Mouse (Mus musculus) adrenal gland, postnatal 14 days (tissue): ENCODE measurements around the gene Nmu. TPM values are rescaled to one million over a fixed set of nuclear protein-coding genes. Genes with fewer than 3 reads are reported as not detected.

Experiments
- DNase-seq: peaks from one replicate; pipeline ENCODE4 v3.0.0; 2021; ENCODE audit warnings: mixed read lengths
- total RNA-seq: library from RNA; stranded (reverse); gene quantifications from 2 replicates; pipeline ENCODE4 v1.2.3, GENCODE M21; 2021

Nmu gene
- total RNA-seq, 1 experiment from 2014 or later: not detected

DNA sequence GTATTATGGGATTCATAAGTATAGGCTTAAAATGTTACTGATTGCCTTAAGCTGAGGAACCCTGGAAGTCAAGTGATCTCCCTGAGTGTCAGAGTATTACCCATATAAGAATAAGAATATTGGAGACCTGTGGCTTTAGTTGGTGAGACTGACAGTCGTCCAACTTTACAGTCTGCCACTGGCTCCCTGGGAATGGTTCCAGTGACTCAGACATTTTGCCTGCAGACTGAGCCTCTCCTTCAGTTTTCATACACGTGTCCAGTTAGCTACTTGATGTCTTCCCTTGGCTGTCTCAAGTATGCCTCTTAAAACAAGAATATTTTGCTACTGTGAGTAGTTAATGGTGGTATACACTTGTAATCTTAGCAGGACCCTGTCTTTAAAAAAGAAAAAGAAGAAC lies 55.4 kb downstream of the Nmu start:
- DNase-seq: no peak

DNA sequence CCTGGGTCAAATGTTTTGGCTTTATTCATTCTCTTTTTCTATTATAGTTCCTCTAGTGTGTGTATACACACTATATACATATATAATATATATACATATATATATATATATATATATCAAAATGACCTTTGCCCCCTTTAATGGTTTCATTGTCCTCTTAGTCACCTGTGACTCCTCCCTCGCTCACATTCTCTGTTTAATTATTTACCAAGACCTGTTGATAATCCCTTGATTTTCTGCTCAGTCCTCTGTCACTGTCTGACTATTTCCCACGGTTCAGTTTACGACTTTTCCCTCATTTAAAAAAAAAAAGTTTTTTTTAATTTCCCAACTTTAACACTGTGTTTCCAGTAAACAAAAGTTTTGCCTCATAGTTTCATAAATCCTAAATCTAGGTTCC lies 57.3 kb downstream of the Nmu start:
- no peak for DNase-seq

DNA sequence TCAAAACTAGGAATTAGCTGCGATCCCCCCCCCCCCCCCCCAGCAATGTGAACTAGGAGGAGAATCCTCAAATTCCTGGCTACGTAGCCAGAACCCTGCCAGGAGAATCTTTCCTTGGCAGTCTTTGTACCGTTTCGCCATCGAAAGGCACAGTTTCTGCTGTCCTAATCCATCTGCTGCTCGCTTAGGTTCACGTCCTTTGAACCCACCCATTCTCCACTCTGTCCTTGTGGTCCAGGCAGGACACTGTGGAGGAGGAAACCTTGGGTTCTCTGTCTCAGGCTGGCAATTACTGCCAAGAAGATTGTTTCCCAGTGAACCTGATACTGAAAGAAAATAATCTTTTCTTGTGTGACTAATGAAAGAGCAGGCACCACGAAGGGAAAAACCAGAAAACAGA lies 58.0 kb downstream of the Nmu start:
- DNase-seq: peak; percentile 61

DNA sequence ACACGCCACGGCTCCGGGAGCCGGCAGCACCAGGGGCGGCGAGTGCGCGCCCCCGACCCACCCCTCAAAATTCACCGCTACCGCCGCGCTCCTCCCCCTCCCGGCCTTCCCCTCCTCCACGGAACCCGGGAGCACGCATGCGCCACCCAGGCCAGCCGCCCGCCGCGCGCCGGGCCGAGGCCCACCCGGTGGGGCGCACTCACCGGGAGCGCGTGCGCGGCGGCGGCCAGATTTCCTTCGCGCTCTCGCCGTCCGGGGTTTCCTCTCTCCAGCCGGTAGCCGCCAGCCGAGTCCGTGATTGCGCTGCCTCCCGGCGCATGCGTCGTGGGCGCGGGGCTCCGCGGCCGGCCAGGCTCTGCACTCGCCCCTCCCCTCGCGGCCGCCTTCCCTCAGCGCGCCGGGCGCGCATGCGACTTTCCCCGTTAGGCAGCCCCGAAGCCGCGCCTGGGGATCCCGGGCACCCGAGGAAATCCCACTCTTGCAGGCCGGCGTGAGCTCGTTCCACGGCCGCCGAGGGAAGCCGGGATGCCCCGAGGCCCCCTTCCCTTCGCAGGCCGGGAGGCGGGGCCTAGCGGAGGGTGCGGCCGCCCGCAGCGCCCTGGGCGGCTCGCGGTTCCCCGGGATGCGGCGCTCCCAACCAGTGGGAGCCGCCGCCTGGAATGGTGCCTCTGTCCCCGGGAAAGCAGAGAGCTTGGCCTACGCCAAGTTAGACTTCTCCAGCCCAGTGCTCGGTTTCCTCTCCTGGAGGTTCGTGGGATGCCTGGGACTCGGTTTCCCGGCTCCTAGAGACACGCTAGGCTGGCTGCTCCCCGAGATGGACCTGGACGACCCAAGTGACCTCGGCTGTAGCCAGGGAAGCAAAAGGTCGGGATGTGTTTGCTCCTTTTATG lies 58.9 kb downstream of the Nmu start, which contains the start of gene Clock:
TSS of gene Clock (minus strand) at position 341 of the 890 bp plus-strand sequence.
- DNase-seq: peak; percentile 94

DNA sequence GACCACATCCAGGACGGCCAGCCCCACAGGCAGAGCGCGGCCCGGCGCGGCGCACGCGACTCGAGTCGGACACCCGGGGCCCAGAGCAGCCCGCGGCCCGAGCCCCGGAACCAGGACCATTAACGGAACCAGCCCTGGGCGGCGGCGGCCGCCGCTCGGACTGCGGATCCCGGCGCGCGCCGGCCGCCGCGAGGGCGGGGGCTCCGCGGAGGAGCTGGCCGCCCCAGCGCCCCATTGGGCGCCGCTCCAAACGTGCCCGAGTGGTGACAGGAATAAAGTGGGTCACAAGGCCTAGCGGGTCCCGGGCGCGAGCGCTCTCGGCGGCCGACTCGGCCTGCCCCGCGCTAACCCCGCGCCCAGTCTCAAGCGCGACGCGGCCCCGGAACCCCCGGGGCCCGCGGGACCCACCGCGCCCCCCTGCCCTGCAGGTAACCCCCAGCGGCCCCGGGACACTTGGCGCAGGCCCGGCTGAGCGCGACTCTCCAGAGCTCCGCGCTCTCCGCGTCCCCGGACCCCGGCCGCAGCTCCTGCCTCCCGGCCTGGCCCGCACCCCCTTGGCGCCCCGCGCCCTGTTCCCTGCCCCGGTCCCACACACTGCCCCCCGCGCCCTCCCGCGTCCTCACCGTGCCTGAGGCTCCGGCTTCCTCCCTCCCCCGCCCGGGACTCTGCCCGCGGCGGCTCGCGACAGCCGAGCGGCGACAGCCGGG lies 59.7 kb downstream of the Nmu start:
- DNase-seq: peak; percentile 95

DNA sequence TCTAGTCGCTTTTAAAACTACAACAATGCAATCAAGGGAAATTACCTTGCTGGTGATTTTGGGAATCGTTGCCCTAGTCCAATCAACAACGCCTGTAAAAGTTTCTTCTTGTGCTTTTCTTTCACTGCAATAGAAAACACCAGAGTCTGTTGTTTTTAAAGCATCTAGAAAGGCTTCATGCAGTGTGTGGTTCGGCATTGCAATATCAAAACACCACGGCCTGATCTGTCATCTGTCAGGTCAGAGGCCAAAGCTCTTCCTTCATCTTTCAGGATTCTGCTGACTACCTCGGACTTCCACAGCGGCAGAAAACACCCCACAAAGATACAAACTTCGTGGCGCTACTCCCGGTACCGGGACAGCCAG lies 60.2 kb downstream of the Nmu start:
- no peak for DNase-seq

DNA sequence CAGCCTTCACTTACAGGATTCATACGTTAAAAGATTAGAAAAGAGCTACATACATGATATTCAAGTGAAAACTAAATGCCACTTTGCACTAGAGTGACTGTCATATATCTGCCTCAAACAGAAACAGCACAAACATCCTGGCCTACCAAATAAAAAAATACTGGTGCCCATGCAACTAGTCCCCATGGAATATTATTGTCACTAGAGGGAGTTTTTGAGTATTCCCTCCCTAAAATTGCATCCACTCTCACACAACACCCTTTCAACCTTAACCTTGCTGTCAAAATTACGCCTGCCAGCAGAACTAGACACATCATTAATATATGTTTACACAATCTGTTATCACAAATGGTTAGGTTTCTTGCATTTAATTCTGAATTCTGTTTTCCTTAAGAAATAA lies 61.6 kb downstream of the Nmu start:
- DNase-seq: no peak

DNA sequence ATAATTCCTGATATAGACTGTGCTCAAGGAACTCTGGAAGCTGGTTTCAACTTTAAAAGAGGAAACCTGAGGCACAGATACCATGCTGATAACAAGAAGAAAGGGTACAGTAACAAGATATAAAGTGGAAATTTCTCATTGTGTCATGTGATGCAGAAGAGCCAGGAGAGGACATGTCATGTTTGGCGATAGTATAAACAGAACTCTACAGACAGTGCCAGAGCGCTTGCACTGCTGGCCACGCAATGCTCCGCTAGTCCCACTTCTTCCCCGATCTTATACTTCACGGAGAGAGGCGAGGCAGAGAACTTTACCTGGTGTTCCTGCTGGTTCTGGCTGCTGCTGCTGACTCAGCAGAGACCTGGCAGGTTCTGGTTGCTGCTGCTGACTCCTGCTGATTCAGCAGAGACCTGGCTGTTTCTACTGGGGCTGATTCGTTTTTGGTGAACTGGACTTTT lies 74.3 kb downstream of the Nmu start:
- no peak for DNase-seq

DNA sequence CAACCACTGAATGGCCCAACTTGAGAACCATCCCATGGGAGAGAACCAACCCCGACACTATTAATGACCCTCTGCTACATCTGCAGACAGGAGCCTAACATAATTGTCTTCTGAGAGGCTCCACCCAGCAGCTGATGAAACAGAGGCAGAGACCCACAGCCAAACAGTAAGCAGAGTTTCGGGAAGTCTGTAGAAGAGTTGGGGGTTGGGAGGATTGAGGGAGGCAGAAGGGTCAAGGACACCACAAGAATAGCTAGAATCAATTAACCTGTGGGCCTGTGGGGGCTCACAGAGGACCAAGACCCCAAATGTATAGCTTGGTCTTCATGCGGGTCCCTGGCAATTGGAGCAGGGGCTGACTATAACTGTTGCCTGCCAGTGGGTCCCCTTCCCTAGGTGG lies 75.3 kb downstream of the Nmu start:
- DNase-seq: no peak

DNA sequence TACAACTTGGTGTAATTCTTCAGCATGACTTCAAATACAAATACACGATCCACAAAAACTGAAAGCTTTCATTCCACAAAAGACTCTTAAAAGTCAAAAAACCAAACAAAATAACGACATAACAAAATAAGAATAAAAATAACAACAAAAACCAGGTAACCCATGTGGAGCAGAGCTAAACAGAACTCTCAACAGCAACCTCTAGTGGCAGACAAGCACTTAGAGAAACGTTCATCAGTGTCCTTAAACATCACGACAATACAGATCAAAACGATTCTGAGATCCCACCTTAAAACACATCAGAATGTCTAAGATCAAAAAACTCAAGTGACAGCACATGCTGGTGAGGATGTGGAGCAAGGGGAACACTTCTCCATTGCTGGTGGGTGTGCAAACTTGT lies 76.5 kb downstream of the Nmu start:
- no peak for DNase-seq

DNA sequence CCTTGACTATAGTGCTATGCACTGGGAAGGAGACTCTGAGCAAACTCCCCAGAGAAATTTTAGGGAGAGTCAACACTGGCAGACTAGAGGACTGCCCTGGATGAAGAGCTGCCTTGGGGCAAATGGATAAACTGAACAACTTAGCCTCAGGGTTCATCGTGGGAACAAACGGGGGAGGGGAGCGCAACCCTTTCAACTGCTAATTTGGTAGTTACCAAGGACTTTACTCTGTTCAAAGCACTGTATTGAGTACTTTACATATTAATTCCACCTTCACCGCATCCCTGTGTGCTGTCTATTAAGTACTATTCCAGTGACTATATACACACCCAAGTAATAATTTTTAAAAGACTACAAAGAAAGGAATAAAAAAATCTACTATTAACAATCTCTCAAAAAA lies 77.9 kb downstream of the Nmu start:
- DNase-seq: no peak

DNA sequence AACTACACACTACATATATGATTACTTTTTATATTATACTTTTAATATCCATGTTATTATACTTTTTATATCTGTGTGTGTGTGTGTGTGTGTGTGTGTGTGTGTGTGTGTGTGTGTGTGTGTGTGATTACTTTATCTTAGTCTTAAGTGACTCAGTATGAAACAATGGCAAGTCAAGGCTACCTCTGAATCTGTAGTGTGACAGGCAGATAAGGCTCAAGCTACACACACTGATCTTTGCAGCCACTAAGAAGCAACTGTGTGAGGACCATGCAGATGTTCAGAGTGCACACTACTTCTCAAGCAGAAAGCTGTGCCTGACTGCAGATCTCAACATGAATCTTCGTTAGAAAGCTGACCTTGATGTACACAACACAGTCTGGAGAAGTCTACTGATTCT lies 79.7 kb downstream of the Nmu start:
- peak; percentile 10 for DNase-seq

Other genes with a start within 250 kb of the Nmu start
- gene Srd5a3, start 223.5 kb downstream of the Nmu start, total RNA-seq: 21.4 and 26.5 TPM in 2 replicates
- 39.0 and 46.6 TPM in 2 replicates for gene Tmem165, start 179.9 kb downstream of the Nmu start, total RNA-seq
- gene Clock, start 59.0 kb downstream of the Nmu start, total RNA-seq: 45.9 and 46.9 TPM in 2 replicates
- gene Pdcl2, start 32.6 kb downstream of the Nmu start, total RNA-seq: not detected in 2 replicates
- not detected in 2 replicates for gene Gm7271, start 120.3 kb upstream of the Nmu start, total RNA-seq
- 40.6 and 44.3 TPM in 2 replicates for gene Exoc1, start 165.5 kb upstream of the Nmu start, total RNA-seq
- 6.4 and 6.6 TPM in 2 replicates for gene Cep135, start 224.9 kb upstream of the Nmu start, total RNA-seq